Mouse (Mus musculus) kidney, embryonic 15.5 days (tissue): ENCODE results near the gene Desi1. TPM values are rescaled to one million over a fixed set of nuclear protein-coding genes. Genes with fewer than 3 reads are reported as not detected.
"Not testable (repeated sequence)": the region's sequence is repeated elsewhere in the genome, so short reads cannot be mapped to it uniquely, and the experiment has no call there.

Source experiments
- ATAC-seq: fragments of 200-750 bp; cut with Nextera tagmentation; replicated peaks from 2 replicates; pipeline ENCODE4 v1.8.0; 2017; ENCODE audit warnings: moderate TSS enrichment; ENCODE audit not compliant: low FRiP score
- H3K27ac ChIP-seq: fragments of 300-500 bp; sonication (generic); 2 replicates; pipeline ENCODE4 v1.5.1; 2015; ENCODE audit warnings: mild to moderate bottlenecking, inconsistent platforms
- H3K27me3 ChIP-seq: fragments of 300-500 bp; sonication (generic); 2 replicates; pipeline ENCODE4 v1.6.1; 2015; ENCODE audit warnings: inconsistent platforms
- H3K36me3 ChIP-seq: fragments of 300-500 bp; sonication (generic); 2 replicates; pipeline ENCODE4 v1.6.1; 2015; ENCODE audit warnings: inconsistent platforms
- H3K4me1 ChIP-seq: fragments of 300-500 bp; sonication (generic); 2 replicates; pipeline ENCODE4 v1.6.1; 2015; ENCODE audit warnings: inconsistent platforms
- H3K4me2 ChIP-seq: fragments of 300-500 bp; sonication (generic); 2 replicates; pipeline ENCODE4 v1.6.1; 2015; ENCODE audit warnings: moderate library complexity, mild to moderate bottlenecking, inconsistent platforms
- H3K4me3 ChIP-seq: fragments of 300-500 bp; sonication (generic); replicated peaks from 2 replicates; pipeline ENCODE4 v1.5.1; 2015; ENCODE audit warnings: mild to moderate bottlenecking, inconsistent platforms
- H3K9ac ChIP-seq: fragments of 300-500 bp; sonication (generic); 2 replicates; pipeline ENCODE4 v1.6.1; 2015; ENCODE audit warnings: mild to moderate bottlenecking, inconsistent platforms
- H3K9me3 ChIP-seq: fragments of 300-500 bp; sonication (generic); replicated peaks from 2 replicates; pipeline ENCODE4 v1.6.1; 2016; ENCODE audit warnings: inconsistent platforms
- WGBS: fragments of 180-500 bp; shearing (Covaris S2); methylation state at CpG from one replicate; pipeline ENCODE4 v1.1.7; 2015; ENCODE audit warnings: mixed read lengths; 5-methylcytosine and 5-hydroxymethylcytosine counted together
- polyA plus RNA-seq: library from polyadenylated mRNA; unstranded; fragments of >200 nt; fragmentation: Nextera tagmentation; extraction: Ambion mirVana; gene quantifications from 2 replicates; pipeline ENCODE4 v1.2.1, GENCODE M21; 2015

Gene Desi1
- polyA plus RNA-seq, 1 experiment from 2014 or later = 25.1 TPM

GRCm38 (mm10) chr15:81982173-81982572, 51.5 kb downstream of the Desi1 start:
- H3K4me1 ChIP-seq = no peaks in the 10 kb centered on the region
- H3K27me3 ChIP-seq = no peaks in the 10 kb centered on the region
- H3K4me2 ChIP-seq = no peak overlapping the region
- H3K4me3 ChIP-seq = no peak overlapping the region
- no peak for ATAC-seq
- H3K27ac ChIP-seq = no peak overlapping the region
- 56% methylated on average over 1 of the region's 1 CpGs for WGBS
- no peak overlapping the region for H3K9ac ChIP-seq
- H3K36me3 ChIP-seq = no peaks in the 10 kb centered on the region
- H3K9me3 ChIP-seq = no peaks in the 10 kb centered on the region

DNA sequence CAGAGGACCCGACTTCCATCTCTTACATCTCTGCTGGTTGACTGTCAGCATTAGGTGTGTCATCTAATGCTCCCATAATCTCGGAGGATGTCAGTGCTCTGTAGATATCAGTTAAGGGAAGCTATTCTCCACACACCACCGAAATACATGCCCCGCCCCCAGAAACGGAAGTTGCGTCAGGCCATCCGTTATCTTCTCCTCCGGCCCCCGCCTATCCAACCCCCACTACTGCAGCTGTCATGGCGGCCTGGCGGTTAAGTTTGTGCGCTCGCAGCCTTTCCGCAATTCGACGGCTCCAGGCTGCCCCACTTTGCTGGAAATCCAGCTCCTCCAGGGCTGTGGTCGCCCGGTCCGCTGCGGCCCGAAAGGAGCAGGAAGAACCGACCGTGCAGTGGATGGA, 53.3 kb downstream of the Desi1 start, which contains the start of gene 1700029P11Rik:
Gene 1700029P11Rik (plus strand): TSS at position 220 of the 400 bp plus-strand sequence.
- H3K9ac ChIP-seq = no peak within 1 kb of the TSS
- H3K36me3 ChIP-seq = no peaks in the 10 kb centered on the region
- no peaks in the 10 kb centered on the region for H3K9me3 ChIP-seq
- H3K27me3 ChIP-seq = no peaks in the 10 kb centered on the region
- WGBS = 95% methylated on average over 23 of the region's 23 CpGs
- no peak within 1 kb of the TSS for H3K4me3 ChIP-seq
- ATAC-seq = no peak
- H3K4me1 ChIP-seq = no peaks in the 10 kb centered on the region
- no peak within 1 kb of the TSS for H3K4me2 ChIP-seq
- no peak within 1 kb of the TSS for H3K27ac ChIP-seq

GRCm38 (mm10) chr15:81975156-81975555, 58.5 kb downstream of the Desi1 start:
- H3K4me3 ChIP-seq, H3K27ac ChIP-seq, H3K4me1 ChIP-seq, H3K27me3 ChIP-seq, H3K9ac ChIP-seq, H3K36me3 ChIP-seq, H3K4me2 ChIP-seq, ATAC-seq, H3K9me3 ChIP-seq: not testable (repeated sequence)
- 94% methylated on average over 8 of the region's 8 CpGs for WGBS

DNA sequence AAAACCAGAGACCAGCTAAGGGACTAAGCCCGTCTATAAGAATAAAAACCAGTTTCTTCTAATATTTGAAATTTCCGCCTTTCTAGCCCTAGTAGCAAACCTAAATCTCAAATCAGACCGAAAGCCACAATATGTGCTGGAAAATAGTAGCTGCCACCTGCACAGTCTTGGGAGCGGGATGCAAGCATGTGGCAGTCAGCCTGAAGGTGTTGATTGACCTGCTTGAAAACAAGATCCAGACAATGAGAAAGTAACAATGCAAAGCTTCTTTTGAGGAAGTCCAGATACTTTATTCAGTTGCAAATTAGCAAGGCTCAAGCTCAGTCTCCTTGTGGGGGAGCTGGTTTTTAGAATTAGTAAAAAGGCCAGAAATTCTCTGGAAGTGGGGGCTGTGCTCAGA, 63.2 kb downstream of the Desi1 start:
- 95% methylated on average over 4 of the region's 4 CpGs for WGBS
- H3K27ac ChIP-seq, H3K9ac ChIP-seq, H3K4me1 ChIP-seq, H3K4me3 ChIP-seq, H3K36me3 ChIP-seq, H3K9me3 ChIP-seq, ATAC-seq, H3K27me3 ChIP-seq, H3K4me2 ChIP-seq: not testable (repeated sequence)

DNA sequence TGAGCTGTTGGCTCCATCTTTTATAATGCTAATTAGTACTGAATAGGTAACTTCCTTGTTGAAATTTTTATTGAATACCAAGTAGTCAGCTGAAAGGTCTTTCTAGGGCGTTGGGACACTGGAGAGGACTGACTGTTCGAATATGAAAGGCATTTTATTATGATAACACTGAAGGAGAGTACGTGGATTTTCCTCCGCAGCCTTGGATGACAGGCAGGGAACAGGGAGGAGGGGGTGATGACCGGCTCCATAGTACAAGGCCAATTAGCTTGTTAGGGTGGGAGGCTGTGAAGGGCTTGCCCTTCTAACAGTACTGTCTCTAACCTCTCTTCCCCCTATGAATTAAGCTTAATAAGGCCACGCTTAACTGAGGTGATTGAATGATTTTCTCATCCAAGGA, 64.0 kb downstream of the Desi1 start:
- not testable (repeated sequence) for H3K4me3 ChIP-seq, H3K4me1 ChIP-seq, H3K9ac ChIP-seq, ATAC-seq, H3K27me3 ChIP-seq, H3K36me3 ChIP-seq, H3K9me3 ChIP-seq, H3K4me2 ChIP-seq, H3K27ac ChIP-seq
- WGBS = 75% methylated on average over 6 of the region's 6 CpGs

DNA sequence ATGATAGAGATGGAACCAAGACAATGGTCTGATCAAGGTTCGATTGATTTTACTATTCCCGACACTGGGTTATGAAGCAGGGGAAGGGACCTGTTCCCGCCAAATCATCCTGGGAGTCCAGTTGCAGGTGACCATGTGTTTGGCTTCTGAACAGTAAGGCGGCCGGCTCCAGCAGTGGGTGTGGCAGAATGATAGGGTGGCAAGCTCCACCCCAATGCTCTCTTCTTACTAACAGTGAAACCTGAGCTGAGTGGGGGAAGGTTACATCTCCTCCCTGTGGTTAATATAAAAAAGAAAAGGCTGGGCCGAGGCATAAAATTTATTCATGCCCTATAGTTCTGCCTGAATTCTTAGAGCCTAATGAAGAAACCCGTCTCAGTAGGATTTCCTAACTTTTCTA, 64.5 kb downstream of the Desi1 start:
- H3K4me1 ChIP-seq = no peaks in the 10 kb centered on the region
- H3K4me3 ChIP-seq = no peak overlapping the region
- H3K9me3 ChIP-seq = peaks cover 5% of the 10 kb centered on the region
- no peaks in the 10 kb centered on the region for H3K36me3 ChIP-seq
- no peak overlapping the region for H3K9ac ChIP-seq
- 53% methylated on average over 7 of the region's 7 CpGs for whole genome bisulfite sequencing
- no peak overlapping the region for H3K27ac ChIP-seq
- 0 out of 2 replicates have a peak, but pooled peaks have one; percentile 46 for ATAC-seq
- no peaks in the 10 kb centered on the region for H3K27me3 ChIP-seq
- H3K4me2 ChIP-seq = no peak overlapping the region

- Histone ChIP-seq H3K4me2 (no peak overlapping the region), H3K27me3 (no peaks in the 10 kb centered on the region), H3K9ac (no peak overlapping the region), H3K9me3 (peaks cover 5% of the 10 kb centered on the region), H3K4me3 (no peak overlapping the region), H3K27ac (no peak overlapping the region), H3K4me1 (no peaks in the 10 kb centered on the region), H3K36me3 (no peaks in the 10 kb centered on the region)
- no peak for ATAC-seq
- WGBS = 35% methylated on average over 2 of the region's 2 CpGs
Measured at GRCm38 (mm10) chr15:81968447-81968846, 65.2 kb downstream of the Desi1 start.

GRCm38 (mm10) chr15:81967821-81968220, 65.8 kb downstream of the Desi1 start:
- Histone ChIP-seq H3K9ac (no peak overlapping the region), H3K36me3 (no peaks in the 10 kb centered on the region), H3K9me3 (peaks cover 5% of the 10 kb centered on the region), H3K4me3 (no peak overlapping the region), H3K4me2 (no peak overlapping the region), H3K27me3 (no peaks in the 10 kb centered on the region), H3K4me1 (no peaks in the 10 kb centered on the region), H3K27ac (no peak overlapping the region)
- WGBS = 85% methylated on average over 5 of the region's 5 CpGs
- no peak for ATAC-seq

- Histone ChIP-seq H3K36me3 (no peaks in the 10 kb centered on the region), H3K9ac (no peak overlapping the region), H3K9me3 (no peaks in the 10 kb centered on the region), H3K4me1 (0 out of 2 replicates have a peak, but pooled peaks cover 2% of the 10 kb centered on the region), H3K27me3 (no peaks in the 10 kb centered on the region), H3K4me2 (no peak overlapping the region), H3K4me3 (no peak overlapping the region), H3K27ac (no peak overlapping the region)
- no peak for ATAC-seq
- 79% methylated on average over 13 of the region's 14 CpGs for WGBS
Measured at GRCm38 (mm10) chr15:81966062-81966829, 67.4 kb downstream of the Desi1 start.

GRCm38 (mm10) chr15:81964980-81965545, 68.6 kb downstream of the Desi1 start:
- Histone ChIP-seq H3K4me1 (peaks cover 8% of the 10 kb centered on the region; the same call in 1 of the 2 replicates), H3K4me3 (no peak overlapping the region), H3K36me3 (no peaks in the 10 kb centered on the region), H3K27me3 (no peaks in the 10 kb centered on the region), H3K4me2 (no peak overlapping the region), H3K9ac (no peak overlapping the region), H3K9me3 (no peaks in the 10 kb centered on the region), H3K27ac (no peak overlapping the region)
- no peak for ATAC-seq
- 71% methylated on average over 4 of the region's 4 CpGs for WGBS

DNA sequence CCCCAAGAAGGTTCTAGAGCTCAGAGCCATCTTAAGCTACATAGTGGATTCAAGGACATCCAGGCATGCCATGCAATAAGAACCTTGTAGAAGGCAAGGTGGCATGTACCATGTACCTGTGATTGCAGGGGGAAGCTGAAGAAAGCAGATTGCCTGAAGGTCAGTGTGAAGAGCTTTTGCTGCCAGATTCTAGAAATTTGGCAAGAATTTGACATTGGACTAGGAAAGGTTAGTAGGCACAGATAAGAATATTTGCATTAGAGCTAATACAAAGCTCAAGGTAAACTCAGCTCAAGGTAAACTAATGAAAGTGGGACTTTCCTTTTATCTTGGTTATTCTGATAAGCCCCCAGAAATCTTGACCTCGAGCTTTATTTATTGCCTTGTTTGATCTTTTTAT, 69.4 kb downstream of the Desi1 start:
- no peak for ATAC-seq
- Histone ChIP-seq H3K36me3 (no peaks in the 10 kb centered on the region), H3K27me3 (no peaks in the 10 kb centered on the region), H3K27ac (no peak overlapping the region), H3K4me1 (peaks cover 13% of the 10 kb centered on the region; the same call in 1 of the 2 replicates), H3K9ac (no peak overlapping the region), H3K4me2 (no peak overlapping the region), H3K9me3 (no peaks in the 10 kb centered on the region), H3K4me3 (no peak overlapping the region)
- 45% methylated on average over 1 of the region's 1 CpGs for WGBS

GRCm38 (mm10) chr15:81961078-81961451, 72.6 kb downstream of the Desi1 start:
- peak overlapping the region; percentile 96 for H3K4me2 ChIP-seq
- peaks cover 13% of the 10 kb centered on the region; the same call in 1 of the 2 replicates for H3K4me1 ChIP-seq
- peak overlapping the region; percentile 45; the same call in 1 of the 2 replicates for H3K27ac ChIP-seq
- ATAC-seq = peak; percentile 57; the same call in 1 of the 2 replicates
- peak overlapping the region; percentile 71 for H3K4me3 ChIP-seq
- WGBS = 0% methylated on average over 8 of the region's 8 CpGs
- H3K36me3 ChIP-seq = no peaks in the 10 kb centered on the region
- H3K9me3 ChIP-seq = no peaks in the 10 kb centered on the region
- peak overlapping the region; percentile 33; the same call in 1 of the 2 replicates for H3K9ac ChIP-seq
- no peaks in the 10 kb centered on the region for H3K27me3 ChIP-seq
